Mouse (Mus musculus) midbrain, embryonic 10.5 days (tissue): ENCODE measurements around the gene Ggt1. TPM values are rescaled to one million over a fixed set of nuclear protein-coding genes. Genes with fewer than 3 reads are reported as not detected.

Experiments used
- DNase-seq: peaks from one replicate; pipeline ENCODE4 v3.0.0-alpha.2; 2017; ENCODE audit warnings: low spot score
- H3K27ac ChIP-seq: fragments of 300-500 bp; sonication (generic); replicated peaks from 2 replicates; pipeline ENCODE4 v1.5.1; 2016; ENCODE audit warnings: mild to moderate bottlenecking
- H3K27me3 ChIP-seq: fragments of 300-500 bp; sonication (generic); 2 replicates; pipeline ENCODE4 v1.6.1; 2016; ENCODE audit warnings: low read depth, mild to moderate bottlenecking; ENCODE audit not compliant: poor library complexity, severe bottlenecking
- H3K36me3 ChIP-seq: fragments of 300-500 bp; sonication (generic); 2 replicates; pipeline ENCODE4 v1.6.1; 2016; ENCODE audit warnings: mild to moderate bottlenecking, moderate library complexity
- H3K4me1 ChIP-seq: fragments of 300-500 bp; sonication (generic); 2 replicates; pipeline ENCODE4 v1.6.1; 2016
- H3K4me3 ChIP-seq: fragments of 300-500 bp; sonication (generic); 2 replicates; pipeline ENCODE4 v1.5.1; 2016; ENCODE audit warnings: mild to moderate bottlenecking, moderate library complexity
- H3K9me3 ChIP-seq: fragments of 300-500 bp; sonication (generic); replicated peaks from 2 replicates; pipeline ENCODE4 v1.6.1; 2016; ENCODE audit warnings: mild to moderate bottlenecking
- WGBS: fragments of 180-500 bp; shearing (Covaris S2); methylation state at CpG from one replicate; pipeline ENCODE4 v1.1.7; 2016; 5-methylcytosine and 5-hydroxymethylcytosine counted together
- polyA plus RNA-seq: library from polyadenylated mRNA; unstranded; fragments of >200 nt; fragmentation: Nextera tagmentation; extraction: Ambion mirVana; gene quantifications from 2 replicates; pipeline ENCODE4 v1.2.1, GENCODE M21; 2016

The Ggt1 gene
- 2.7 and 3.1 TPM in 2 replicates for polyA plus RNA-seq

GRCm38 (mm10) chr10:75561071-75561654 lies at the start of gene Ggt1:
TSS of gene Ggt1 (plus strand) at chr10:75561604.
- H3K27ac ChIP-seq = no peak within 1 kb of the TSS
- no peaks in the 10 kb centered on the region for H3K9me3 ChIP-seq
- peaks cover 38% of the 10 kb centered on the region for H3K4me1 ChIP-seq
- H3K36me3 ChIP-seq = no peaks in the 10 kb centered on the region
- peaks cover 81% of the 10 kb centered on the region for H3K27me3 ChIP-seq
- peak within 1 kb of the TSS; percentile 74 for H3K4me3 ChIP-seq
- WGBS = 55% methylated on average over 10 of the region's 10 CpGs
- DNase-seq = no peak

GRCm38 (mm10) chr10:75511897-75512296 lies 49.5 kb upstream of the Ggt1 start:
- no peak overlapping the region for H3K27ac ChIP-seq
- peaks cover 56% of the 10 kb centered on the region for H3K36me3 ChIP-seq
- peaks cover 16% of the 10 kb centered on the region for H3K4me1 ChIP-seq
- H3K4me3 ChIP-seq = no peak overlapping the region
- WGBS = 95% methylated on average over 7 of the region's 7 CpGs
- no peaks in the 10 kb centered on the region for H3K27me3 ChIP-seq
- H3K9me3 ChIP-seq = no peaks in the 10 kb centered on the region
- no peak for DNase-seq

DNA sequence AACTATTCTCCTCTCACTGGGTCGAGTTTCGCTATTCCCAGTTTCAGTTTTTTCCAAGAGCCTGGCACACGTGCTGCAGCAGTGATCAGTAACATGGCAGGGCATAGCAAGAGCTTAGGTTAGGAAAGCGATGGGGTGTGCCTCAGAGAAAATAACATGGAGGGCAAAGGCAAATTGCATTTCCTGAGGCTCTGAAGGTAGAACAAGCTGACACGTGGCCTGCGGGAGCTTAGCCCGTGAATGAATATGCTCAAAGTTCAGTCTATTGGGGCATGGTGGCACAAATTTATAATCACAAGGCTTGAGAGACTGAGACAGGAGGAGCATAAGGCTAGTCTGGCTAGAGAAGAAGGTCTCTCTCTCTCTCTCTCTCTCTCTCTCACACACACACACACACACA lies 48.6 kb upstream of the Ggt1 start:
- Histone ChIP-seq H3K27me3 (no peaks in the 10 kb centered on the region), H3K4me1 (peaks cover 19% of the 10 kb centered on the region), H3K9me3 (no peaks in the 10 kb centered on the region), H3K4me3 (no peak overlapping the region), H3K36me3 (peaks cover 47% of the 10 kb centered on the region), H3K27ac (no peak overlapping the region)
- no peak for DNase-seq
- WGBS = 92% methylated on average over 7 of the region's 7 CpGs

DNA sequence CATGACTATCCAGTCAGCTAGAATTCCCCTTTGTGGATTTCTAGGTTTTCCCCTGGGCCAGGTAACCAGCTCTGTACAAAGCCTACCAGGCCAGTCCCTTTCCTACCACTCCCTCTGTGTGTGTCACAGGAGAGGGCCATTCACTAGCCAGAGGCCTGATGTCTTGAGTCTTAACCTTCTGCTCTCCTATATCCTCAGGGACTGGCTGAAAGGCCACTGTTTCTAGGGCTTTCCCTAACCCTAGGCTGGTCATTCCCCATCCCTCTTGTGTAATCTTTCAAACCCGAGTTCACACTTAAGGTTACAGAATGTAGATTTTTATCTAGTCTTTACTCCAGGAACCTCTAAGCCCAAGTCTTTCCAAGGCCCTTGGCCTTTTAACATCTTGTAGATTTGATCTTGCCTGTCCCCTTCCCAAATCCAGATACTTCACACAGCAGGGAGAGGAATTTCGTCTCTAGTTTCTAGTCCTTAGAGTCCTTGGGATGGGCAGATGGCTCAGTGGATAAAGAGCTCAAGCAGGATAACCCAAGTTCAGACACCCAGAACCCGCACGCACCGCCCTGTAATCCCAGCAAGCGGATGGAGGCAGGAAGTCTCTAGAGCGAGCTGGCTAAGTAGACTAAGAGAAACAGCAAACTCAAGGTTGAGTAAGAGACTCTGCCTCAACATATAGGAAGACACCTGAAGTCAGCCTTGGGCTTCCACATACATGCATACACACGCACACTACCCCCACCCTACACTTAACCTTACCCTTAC lies 47.9 kb upstream of the Ggt1 start:
- Histone ChIP-seq H3K27ac (no peak overlapping the region), H3K27me3 (no peaks in the 10 kb centered on the region), H3K9me3 (no peaks in the 10 kb centered on the region), H3K4me3 (no peak overlapping the region), H3K4me1 (peaks cover 20% of the 10 kb centered on the region), H3K36me3 (peaks cover 40% of the 10 kb centered on the region)
- no peak for DNase-seq
- WGBS = 92% methylated on average over 8 of the region's 8 CpGs

DNA sequence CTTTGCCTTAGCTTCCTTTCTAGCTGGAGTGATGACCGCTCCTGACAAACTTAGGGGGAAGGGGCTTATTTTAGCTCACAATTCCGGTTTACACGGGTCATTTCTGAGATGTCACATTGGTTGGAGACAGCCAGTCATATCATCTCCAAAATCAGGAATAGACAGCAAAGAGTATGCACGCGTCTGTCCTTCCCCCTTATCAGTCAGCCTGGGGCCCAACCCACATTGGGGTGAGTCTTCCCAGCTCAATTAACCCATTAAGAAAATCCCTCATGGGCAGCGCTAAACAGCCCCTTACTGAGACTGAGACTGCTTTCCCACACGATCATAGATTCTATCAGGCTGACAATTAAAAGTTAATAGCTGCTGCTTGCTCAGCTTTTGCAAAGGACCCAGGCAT lies 47.0 kb upstream of the Ggt1 start:
- Histone ChIP-seq H3K27me3 (no peaks in the 10 kb centered on the region), H3K4me3 (no peak overlapping the region), H3K36me3 (peaks cover 35% of the 10 kb centered on the region), H3K4me1 (peaks cover 28% of the 10 kb centered on the region), H3K9me3 (no peaks in the 10 kb centered on the region), H3K27ac (no peak overlapping the region)
- WGBS = 86% methylated on average over 7 of the region's 7 CpGs
- no peak for DNase-seq

GRCm38 (mm10) chr10:75515216-75516037 lies 46.0 kb upstream of the Ggt1 start:
- no peak for DNase-seq

DNA sequence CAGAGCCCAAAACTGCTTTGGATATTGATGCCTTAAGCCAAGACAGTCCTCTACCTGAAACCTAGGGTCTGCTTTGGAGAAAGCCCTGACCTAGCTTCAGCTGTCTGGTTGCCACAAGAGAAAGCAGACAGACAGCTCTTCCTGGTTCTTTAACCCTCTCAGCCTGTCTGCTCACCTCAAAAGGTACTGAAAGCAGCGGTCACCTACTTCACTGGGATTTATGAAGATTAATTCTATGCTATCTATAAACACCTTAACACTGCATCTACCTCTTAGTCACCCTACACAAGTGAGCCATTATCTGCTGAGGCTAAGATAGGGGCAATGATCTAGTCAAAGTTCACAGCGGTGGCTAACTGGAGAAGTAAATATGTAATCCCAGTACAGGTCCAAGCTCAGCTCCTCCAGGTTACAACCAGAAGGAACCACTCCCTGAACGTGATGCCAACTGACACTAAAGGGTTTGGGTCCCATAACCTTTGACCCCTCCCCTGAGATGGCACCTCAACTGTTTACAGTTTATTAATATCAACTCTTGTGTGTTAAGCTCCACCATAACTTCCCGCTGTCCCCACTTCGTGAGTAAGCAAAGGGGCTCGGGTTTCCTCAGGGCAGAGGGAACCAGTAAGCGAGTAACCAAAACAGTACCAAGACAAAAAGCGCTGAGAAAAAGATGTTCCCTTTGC lies 45.2 kb upstream of the Ggt1 start:
- Histone ChIP-seq H3K27ac (peak overlapping the region; percentile 96), H3K4me3 (peak overlapping the region; percentile 90), H3K27me3 (no peaks in the 10 kb centered on the region), H3K4me1 (peaks cover 32% of the 10 kb centered on the region), H3K9me3 (no peaks in the 10 kb centered on the region), H3K36me3 (peaks cover 35% of the 10 kb centered on the region)
- WGBS = 30% methylated on average over 8 of the region's 8 CpGs
- no peak for DNase-seq

More at GRCm38 (mm10) chr10:75515216-75516037, 46.0 kb upstream of the Ggt1 start:
- Histone ChIP-seq H3K9me3 (no peaks in the 10 kb centered on the region), H3K4me3 (peak overlapping the region; percentile 90), H3K27me3 (no peaks in the 10 kb centered on the region), H3K27ac (no peak overlapping the region), H3K4me1 (peaks cover 32% of the 10 kb centered on the region), H3K36me3 (peaks cover 35% of the 10 kb centered on the region)
- WGBS = 78% methylated on average over 4 of the region's 4 CpGs

GRCm38 (mm10) chr10:75516724-75517072 lies 44.7 kb upstream of the Ggt1 start:
- Histone ChIP-seq H3K27me3 (no peaks in the 10 kb centered on the region), H3K27ac (peak overlapping the region; percentile 96), H3K9me3 (no peaks in the 10 kb centered on the region), H3K4me1 (peaks cover 32% of the 10 kb centered on the region), H3K36me3 (peaks cover 35% of the 10 kb centered on the region), H3K4me3 (peak overlapping the region; percentile 90)
- DNase-seq = no peak
- WGBS = under 1% methylated on average over 12 of the region's 12 CpGs

DNA sequence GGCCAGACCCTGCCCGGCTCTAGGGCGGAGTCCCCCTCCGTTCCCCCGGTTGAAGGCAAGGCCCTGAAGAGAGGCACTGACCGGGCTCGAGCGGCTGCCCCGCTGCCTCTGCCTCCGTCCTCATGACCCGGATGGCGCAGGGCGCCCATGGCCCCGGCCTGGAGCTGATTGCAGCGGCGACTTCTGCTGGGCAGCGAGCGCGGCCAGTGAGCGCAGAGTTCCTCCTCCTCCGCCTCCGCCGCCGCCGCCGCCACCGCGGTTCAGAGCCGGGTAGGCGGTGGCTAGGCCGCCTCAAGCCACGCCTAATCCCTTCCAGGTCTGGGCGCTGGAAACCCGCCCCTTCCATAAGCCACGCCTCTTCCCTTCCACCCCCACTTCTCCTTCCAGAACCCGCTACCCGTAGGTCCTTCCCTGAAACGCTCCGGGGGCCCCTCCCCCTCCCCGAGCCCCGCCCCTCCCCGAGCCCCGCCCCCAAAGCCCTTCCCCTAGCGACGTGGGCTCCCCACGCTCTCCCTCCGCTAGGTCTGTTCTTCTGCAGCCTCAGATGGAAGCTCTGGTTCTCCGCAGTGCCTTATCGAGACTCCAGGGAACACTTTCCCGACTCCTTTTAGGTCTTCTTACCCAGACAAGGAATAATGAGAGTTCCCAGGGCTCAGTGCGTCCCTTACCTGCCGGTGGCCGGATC lies 44.2 kb upstream of the Ggt1 start, which contains the start of gene Snrpd3:
Snrpd3 (plus strand) TSS at position 479 of the 685 bp plus-strand sequence.
- under 1% methylated on average over 49 of the region's 52 CpGs for WGBS
- DNase-seq = peak; percentile 96
- H3K27ac ChIP-seq = peak within 1 kb of the TSS; percentile 96
- peak within 1 kb of the TSS; percentile 90 for H3K4me3 ChIP-seq
- peaks cover 35% of the 10 kb centered on the region for H3K36me3 ChIP-seq
- peaks cover 32% of the 10 kb centered on the region for H3K4me1 ChIP-seq
- H3K9me3 ChIP-seq = no peaks in the 10 kb centered on the region
- no peaks in the 10 kb centered on the region for H3K27me3 ChIP-seq

GRCm38 (mm10) chr10:75517758-75518143 lies 43.7 kb upstream of the Ggt1 start, which contains the start of gene Gucd1:
TSS of gene Gucd1 (minus strand) at chr10:75517972.
- WGBS = under 1% methylated on average over 20 of the region's 20 CpGs
- Histone ChIP-seq H3K27ac (peak within 1 kb of the TSS; percentile 96), H3K4me3 (peak within 1 kb of the TSS; percentile 90), H3K9me3 (no peaks in the 10 kb centered on the region), H3K36me3 (peaks cover 38% of the 10 kb centered on the region), H3K27me3 (no peaks in the 10 kb centered on the region), H3K4me1 (peaks cover 32% of the 10 kb centered on the region)
- peak; percentile 96 for DNase-seq

- no peak overlapping the region for H3K4me3 ChIP-seq
- WGBS = 92% methylated on average over 5 of the region's 5 CpGs
These were observed 40.8 kb upstream of the Ggt1 start for GRCm38 (mm10) chr10:75520581-75520980.

DNA sequence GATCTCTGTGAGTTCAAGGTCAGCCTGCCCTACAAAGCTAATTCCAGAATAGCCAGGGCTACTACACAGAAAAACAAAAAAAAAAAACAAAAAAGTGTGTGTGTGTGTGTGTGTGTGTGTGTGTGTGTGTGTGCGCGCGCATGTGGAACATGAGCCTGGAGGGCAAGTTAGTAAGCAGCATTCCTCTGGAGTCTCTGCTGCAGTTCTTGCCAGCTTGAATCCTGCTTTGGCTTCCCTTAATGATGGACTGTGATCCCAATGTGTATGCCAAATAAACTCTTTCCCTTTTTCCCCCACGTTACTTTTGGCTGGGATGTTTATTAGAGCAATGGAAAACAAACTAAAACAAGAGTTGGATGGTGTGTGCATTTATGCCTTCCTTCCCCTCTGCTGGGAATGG lies 39.8 kb upstream of the Ggt1 start:
- Histone ChIP-seq H3K4me3 (no peak overlapping the region), H3K36me3 (peaks cover 77% of the 10 kb centered on the region), H3K9me3 (no peaks in the 10 kb centered on the region), H3K27ac (no peak overlapping the region), H3K27me3 (no peaks in the 10 kb centered on the region), H3K4me1 (peaks cover 18% of the 10 kb centered on the region)
- no peak for DNase-seq
- WGBS = 96% methylated on average over 4 of the region's 4 CpGs

More at GRCm38 (mm10) chr10:75520581-75520980, 40.8 kb upstream of the Ggt1 start:
- Histone ChIP-seq H3K27me3 (no peaks in the 10 kb centered on the region), H3K27ac (no peak overlapping the region), H3K36me3 (peaks cover 66% of the 10 kb centered on the region), H3K4me1 (peaks cover 29% of the 10 kb centered on the region), H3K9me3 (no peaks in the 10 kb centered on the region)
- DNase-seq = no peak
